Mouse (Mus musculus): Measurements from ENCODE around the gene Rtn4rl1.

Gene Rtn4rl1

GRCm38 (mm10) chr11:75165441-75166192, 28.0 kb upstream of the Rtn4rl1 start:
- WGBS = 14% methylated on average over 54 of the region's 54 CpGs

DNA sequence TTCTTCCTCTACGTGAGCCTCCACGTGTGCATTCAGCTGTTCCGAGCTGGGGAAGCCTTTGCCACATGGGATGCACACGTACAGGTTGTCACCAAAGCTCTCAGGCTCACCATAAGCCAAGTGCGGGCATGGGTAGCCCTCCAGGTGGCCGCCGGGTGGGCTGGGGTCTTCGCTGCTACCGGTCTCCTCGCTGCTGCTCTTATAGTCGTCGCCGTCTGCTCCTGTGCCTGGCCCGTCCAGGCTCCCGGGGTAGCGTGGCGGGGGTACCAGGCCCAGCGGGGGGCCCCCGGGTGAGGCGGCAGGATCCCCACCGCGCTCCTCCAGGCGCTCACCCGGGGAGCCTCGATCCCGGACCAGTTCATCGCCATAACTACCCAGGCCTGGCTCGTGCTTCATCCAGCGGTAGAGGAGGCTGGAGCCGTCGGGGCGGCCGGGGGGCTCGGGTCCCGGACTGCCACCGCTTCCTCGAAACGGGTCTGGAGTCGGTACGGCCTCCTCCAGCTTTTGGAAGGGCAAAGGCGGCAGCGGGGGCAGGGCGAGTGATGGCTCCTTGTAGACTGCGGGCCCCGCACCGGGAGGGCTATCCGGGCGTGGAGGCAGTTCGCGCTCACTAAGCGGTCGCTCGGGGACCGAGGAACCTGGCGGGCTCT, 27.3 kb upstream of the Rtn4rl1 start:
- WGBS = 33% methylated on average over 55 of the region's 55 CpGs

GRCm38 (mm10) chr11:75166861-75167642, 26.5 kb upstream of the Rtn4rl1 start:
- WGBS = 42% methylated on average over 68 of the region's 68 CpGs

GRCm38 (mm10) chr11:75167643-75168589, 25.7 kb upstream of the Rtn4rl1 start:
- WGBS = 29% methylated on average over 61 of the region's 63 CpGs

DNA sequence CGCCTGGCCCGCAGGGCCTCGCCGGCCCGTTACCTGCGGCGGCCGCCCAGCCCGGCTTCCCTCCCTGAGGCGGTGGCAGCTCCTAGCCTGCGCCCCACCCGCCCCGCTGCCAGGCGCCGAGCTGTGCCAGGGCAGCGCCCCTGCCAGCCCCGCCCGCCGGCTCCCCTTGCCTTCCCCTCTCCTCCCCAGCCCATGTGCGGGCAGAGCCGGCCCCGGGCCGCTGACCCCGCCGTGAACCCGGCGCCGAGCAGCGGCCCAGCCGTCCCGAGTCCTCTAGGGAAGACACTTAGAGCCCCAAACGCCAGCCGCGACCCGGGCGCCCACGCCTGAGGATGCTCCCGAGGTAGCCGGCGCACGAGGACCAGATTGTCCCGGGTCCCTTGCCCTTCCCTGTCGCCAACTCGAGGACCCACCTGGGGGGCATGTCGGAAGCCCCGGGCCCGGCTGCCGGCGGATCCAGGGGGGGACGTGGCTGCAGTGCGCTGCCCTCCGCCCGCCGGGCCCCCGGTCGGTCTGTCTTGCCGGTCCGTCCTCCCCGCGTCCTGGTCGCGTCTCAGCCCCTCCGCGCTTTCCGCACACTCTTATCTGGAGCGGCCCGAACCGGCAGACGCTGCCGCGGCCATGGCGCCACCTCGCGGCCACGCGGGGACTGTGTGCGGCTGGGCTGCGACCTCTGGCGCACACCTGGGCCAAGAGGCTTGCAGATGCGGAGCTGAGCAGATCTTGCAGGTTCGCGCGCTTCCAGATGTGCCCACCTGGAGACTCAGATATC, 24.8 kb upstream of the Rtn4rl1 start:
- 1% methylated on average over 81 of the region's 83 CpGs for WGBS

GRCm38 (mm10) chr11:75169405-75170080, 24.0 kb upstream of the Rtn4rl1 start, which contains the start of gene Hic1:
Hic1 (minus strand) TSS chr11:75169519.
- WGBS = 3% methylated on average over 23 of the region's 23 CpGs

- under 1% methylated on average over 38 of the region's 38 CpGs for WGBS
Observed at GRCm38 (mm10) chr11:75170136-75170751, 23.3 kb upstream of the Rtn4rl1 start.

- 13% methylated on average over 17 of the region's 17 CpGs for WGBS
Observed at GRCm38 (mm10) chr11:75171186-75171865, 22.3 kb upstream of the Rtn4rl1 start.

DNA sequence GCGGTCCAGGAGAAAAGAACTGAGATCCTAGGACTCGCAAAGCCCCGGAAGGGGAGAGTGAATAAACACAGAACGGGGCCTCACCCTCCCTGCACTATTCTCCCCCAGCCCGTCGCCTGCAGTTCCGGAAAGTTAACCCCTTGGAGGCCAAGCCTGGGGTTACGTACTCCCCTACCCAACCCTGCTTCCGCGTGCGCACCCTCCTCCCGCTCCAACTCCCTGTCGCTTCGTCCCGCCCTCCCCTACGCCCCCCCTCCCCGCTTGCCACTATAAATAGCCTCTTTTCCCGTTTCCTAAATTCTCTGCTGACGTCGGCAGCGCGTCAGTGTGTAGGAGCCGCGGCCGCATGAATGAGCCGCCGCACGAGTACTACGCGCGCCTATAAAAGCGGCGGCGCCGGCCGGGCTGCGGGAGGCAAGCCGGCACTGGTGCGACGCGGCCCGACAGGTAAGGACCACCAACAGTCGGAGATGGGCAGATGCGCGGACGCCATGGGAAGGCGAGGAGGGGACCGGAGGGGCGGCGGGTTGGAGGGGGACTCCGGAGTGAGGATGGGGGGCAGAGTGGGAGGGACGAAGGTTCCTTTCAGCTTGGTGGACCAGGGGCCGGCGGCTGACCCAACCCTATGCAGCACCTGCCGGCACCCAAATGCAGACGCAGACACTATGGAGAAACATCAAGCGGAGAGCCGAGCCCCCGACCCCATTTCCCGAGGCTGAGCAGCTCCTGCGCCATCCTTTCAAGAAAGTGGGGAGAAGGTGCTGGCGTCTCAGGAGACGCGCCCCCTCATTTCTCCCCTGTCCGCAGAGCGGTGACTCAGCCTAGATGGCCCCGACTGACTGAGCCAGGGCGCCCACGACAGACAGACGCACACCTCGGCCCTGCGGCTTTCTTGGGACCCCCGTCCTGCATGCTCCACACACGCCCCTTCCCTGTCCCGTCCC, 21.2 kb upstream of the Rtn4rl1 start:
- under 1% methylated on average over 75 of the region's 75 CpGs for WGBS

- WGBS = under 1% methylated on average over 71 of the region's 71 CpGs
Observed at GRCm38 (mm10) chr11:75173095-75173798, 20.3 kb upstream of the Rtn4rl1 start.

GRCm38 (mm10) chr11:75173799-75174165, 19.8 kb upstream of the Rtn4rl1 start:
- under 1% methylated on average over 15 of the region's 15 CpGs for WGBS

GRCm38 (mm10) chr11:75174574-75174973, 19.0 kb upstream of the Rtn4rl1 start:
- WGBS = 39% methylated on average over 6 of the region's 6 CpGs

- 40% methylated on average over 12 of the region's 12 CpGs for WGBS
Observed at GRCm38 (mm10) chr11:75178011-75178410, 15.6 kb upstream of the Rtn4rl1 start.

GRCm38 (mm10) chr11:75178672-75179208, 14.8 kb upstream of the Rtn4rl1 start, which contains the start of gene Ovca2:
Ovca2 (minus strand) TSS chr11:75178835.
- WGBS = under 1% methylated on average over 33 of the region's 33 CpGs

- WGBS = 41% methylated on average over 2 of the region's 2 CpGs
Observed at GRCm38 (mm10) chr11:75183917-75184570, 9.5 kb upstream of the Rtn4rl1 start.

GRCm38 (mm10) chr11:75184573-75184972, 9.0 kb upstream of the Rtn4rl1 start:
- WGBS = 54% methylated on average over 5 of the region's 5 CpGs

Data from cerebral cortex, adult 2 months (tissue).